9 mouse cellular contexts compared by ENCODE assay signal in the genomic region with DNA sequence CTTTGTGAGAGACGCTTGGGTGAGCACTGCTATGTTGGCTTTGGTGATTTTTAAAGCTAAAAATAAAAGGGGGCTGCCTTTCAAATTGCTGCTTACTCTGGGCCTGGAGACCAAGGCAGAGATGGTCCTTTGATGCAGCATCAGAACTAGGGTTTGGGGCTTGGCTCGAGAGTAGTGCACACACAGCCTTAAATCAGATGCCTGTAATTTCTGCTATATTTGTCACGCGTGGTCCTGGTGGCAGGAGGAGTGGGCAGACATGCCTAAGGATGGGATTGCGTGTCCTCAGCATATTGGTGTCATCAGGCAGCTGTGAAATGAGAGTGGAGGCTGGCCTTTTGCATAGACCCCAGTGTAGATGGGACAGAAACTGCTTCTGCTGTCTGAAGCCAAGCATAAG. TPM values are rescaled to one million over a fixed set of nuclear protein-coding genes. Genes with fewer than 3 reads are reported as not detected.
DNase-seq lines count a peak whose midpoint lies in the region; ATAC-seq and TF ChIP-seq lines count a peak whose summit lies in the region.
"Had no signal": no experiment of that assay in that cellular context is flagged by ENCODE, and none has a peak within 500 bp of the region (broad histone marks: within the 10 kb centered on the region; RNA-seq: fewer than 3 reads in every experiment).

No protein-coding gene starts in this region.

- peak; percentile 23; the same call in 1 of the 2 replicates for ATAC-seq in embryonic facial prominence, embryonic 13.5 days (ENCODE audit: insufficient number of reproducible peaks, insufficient read depth, low FRiP score, low TSS enrichment, low read depth)
- ATAC-seq in limb, embryonic 11.5 days (ENCODE audit: insufficient number of reproducible peaks, low FRiP score, low TSS enrichment, low read depth) = no peak
- no peak for ATAC-seq in limb, embryonic 13.5 days (ENCODE audit: low FRiP score, low read depth)

- H3K4me3 ChIP-seq in embryonic facial prominence, embryonic 13.5 days = peak overlapping the region; percentile 64; the same call in 1 of the 2 replicates
- no peak overlapping the region for H3K4me3 ChIP-seq in embryonic facial prominence, embryonic 10.5 days
- H3K4me3 ChIP-seq in limb, embryonic 11.5 days (ENCODE audit: low read depth, low read length) = no peak overlapping the region
- H3K4me3 ChIP-seq in limb, embryonic 10.5 days = no peak overlapping the region; the same call in 1 of the 2 replicates
- peak overlapping the region; percentile 64 for H3K4me3 ChIP-seq in limb, embryonic 13.5 days
- peak overlapping the region; percentile 55 for H3K4me3 ChIP-seq in olfactory bulb, adult 2 months (ENCODE audit: insufficient read depth, low read depth, low read length)

- peaks cover 17% of the 10 kb centered on the region for H3K4me1 ChIP-seq in embryonic facial prominence, embryonic 13.5 days
- H3K4me1 ChIP-seq in embryonic facial prominence, embryonic 10.5 days = peaks cover 26% of the 10 kb centered on the region
- H3K4me1 ChIP-seq in limb, embryonic 11.5 days (ENCODE audit: control insufficient read depth, insufficient read depth, low read length) = peaks cover 5% of the 10 kb centered on the region; the same call in 1 of the 2 replicates
- H3K4me1 ChIP-seq in limb, embryonic 10.5 days = peaks cover 30% of the 10 kb centered on the region
- H3K4me1 ChIP-seq in limb, embryonic 13.5 days = peaks cover 11% of the 10 kb centered on the region
- peaks cover 9% of the 10 kb centered on the region for H3K4me1 ChIP-seq in olfactory bulb, adult 2 months (ENCODE audit: control insufficient read depth, insufficient read depth, low read length)

- no peak overlapping the region for H3K27ac ChIP-seq in embryonic facial prominence, embryonic 13.5 days
- H3K27ac ChIP-seq in embryonic facial prominence, embryonic 10.5 days (replicated peaks) = no peak overlapping the region
- H3K27ac ChIP-seq in limb, embryonic 11.5 days (replicated peaks; ENCODE audit: low read depth, low read length) = no peak overlapping the region
- H3K27ac ChIP-seq in limb, embryonic 10.5 days = no peak overlapping the region
- H3K27ac ChIP-seq in limb, embryonic 13.5 days = no peak overlapping the region
- peak overlapping the region; percentile 71; the same call in 1 of the 2 replicates for H3K27ac ChIP-seq in olfactory bulb, adult 2 months (ENCODE audit: insufficient read depth, low read depth, low read length)

- peak overlapping the region; percentile 100 for H3K4me2 ChIP-seq in embryonic facial prominence, embryonic 13.5 days
- H3K4me2 ChIP-seq in limb, embryonic 11.5 days (ENCODE audit: low read depth, severe bottlenecking) = 0 out of 2 replicates have a peak overlapping the region, but pooled peaks have one; percentile 98
- peak overlapping the region; percentile 99 for H3K4me2 ChIP-seq in limb, embryonic 13.5 days (replicated peaks)

- no peak overlapping the region for H3K9ac ChIP-seq in embryonic facial prominence, embryonic 13.5 days
- no peak overlapping the region for H3K9ac ChIP-seq in limb, embryonic 11.5 days (ENCODE audit: low read length)
- H3K9ac ChIP-seq in limb, embryonic 13.5 days = no peak overlapping the region

- no peak for DNase-seq in embryonic facial prominence, embryonic 10.5 days (ENCODE audit: low spot score)
- no peak for DNase-seq in limb, embryonic 11.5 days (ENCODE audit: low spot score)
- DNase-seq in limb, embryonic 10.5 days (ENCODE audit: low spot score) = no peak
- DNase-seq in frontal cortex, adult 2 months (ENCODE audit: extremely low spot score in 1 of 2, low spot score in 1 of 2) = no peak
- no peak for DNase-seq in embryo, embryonic 10.5 days (ENCODE audit: low spot score)
- DNase-seq: lung, postnatal 36 days had no signal

- no peaks in the 10 kb centered on the region for H3K9me3 ChIP-seq in embryonic facial prominence, embryonic 13.5 days
- H3K9me3 ChIP-seq in embryonic facial prominence, embryonic 10.5 days = no peaks in the 10 kb centered on the region
- H3K9me3 ChIP-seq in limb, embryonic 11.5 days (ENCODE audit: control insufficient read depth, low read length) = no peaks in the 10 kb centered on the region
- no peaks in the 10 kb centered on the region for H3K9me3 ChIP-seq in limb, embryonic 10.5 days (replicated peaks)
- H3K9me3 ChIP-seq in limb, embryonic 13.5 days = no peaks in the 10 kb centered on the region

- H3K36me3 ChIP-seq in embryonic facial prominence, embryonic 13.5 days = no peaks in the 10 kb centered on the region
- no peaks in the 10 kb centered on the region for H3K36me3 ChIP-seq in embryonic facial prominence, embryonic 10.5 days (replicated peaks)
- no peaks in the 10 kb centered on the region for H3K36me3 ChIP-seq in limb, embryonic 11.5 days (ENCODE audit: control insufficient read depth, insufficient read depth, low read length)
- H3K36me3 ChIP-seq in limb, embryonic 10.5 days = no peaks in the 10 kb centered on the region
- no peaks in the 10 kb centered on the region for H3K36me3 ChIP-seq in limb, embryonic 13.5 days

- TF ChIP-seq CTCF in olfactory bulb, adult 2 months (IDR thresholded peaks at IDR 0.05; ENCODE audit: insufficient read depth, low read depth, low read length) = no peak

- TF ChIP-seq POLR2A in olfactory bulb, adult 2 months (IDR thresholded peaks at IDR 0.05; ENCODE audit: insufficient read depth, low read depth, low read length) = no peak

- H3K27me3 ChIP-seq in embryonic facial prominence, embryonic 13.5 days = peaks cover 41% of the 10 kb centered on the region
- peaks cover 61% of the 10 kb centered on the region for H3K27me3 ChIP-seq in embryonic facial prominence, embryonic 10.5 days (replicated peaks; ENCODE audit: low read depth, poor library complexity, severe bottlenecking)
- peaks cover 14% of the 10 kb centered on the region for H3K27me3 ChIP-seq in limb, embryonic 11.5 days (ENCODE audit: control insufficient read depth, insufficient read depth, low read length)
- peaks cover 45% of the 10 kb centered on the region for H3K27me3 ChIP-seq in limb, embryonic 10.5 days (ENCODE audit: low read depth, poor library complexity, severe bottlenecking)
- H3K27me3 ChIP-seq in limb, embryonic 13.5 days = peaks cover 46% of the 10 kb centered on the region

- WGBS in embryonic facial prominence, embryonic 13.5 days = 66% methylated on average over 5 of the region's 5 CpGs
- WGBS in embryonic facial prominence, embryonic 10.5 days = 73% methylated on average over 5 of the region's 5 CpGs
- WGBS in limb, embryonic 11.5 days = 73% methylated on average over 5 of the region's 5 CpGs
- WGBS in limb, embryonic 10.5 days = 73% methylated on average over 5 of the region's 5 CpGs
- WGBS in limb, embryonic 13.5 days = 71% methylated on average over 5 of the region's 5 CpGs
- WGBS in olfactory bulb, adult 2 months = 26% methylated on average over 5 of the region's 5 CpGs

RNA-seq across cellular contexts. Expression of a gene that starts 0.9 kb away (rescaled TPM):
- polyA plus RNA-seq in embryonic facial prominence, embryonic 13.5 days (2015; fragmentation: Nextera tagmentation; extraction: Ambion mirVana) = 3.6 and 5.6 TPM in 2 replicates
- polyA plus RNA-seq in embryonic facial prominence, embryonic 10.5 days (2016; fragmentation: Nextera tagmentation; extraction: Ambion mirVana) = 0.91 and 1.1 TPM in 2 replicates
- 0.84 and 0.91 TPM in 2 replicates for polyA plus RNA-seq in limb, embryonic 11.5 days (2014; fragmentation: Nextera tagmentation; extraction: Ambion mirVana)
- polyA plus RNA-seq in limb, embryonic 10.5 days (2016; fragmentation: Nextera tagmentation; extraction: Ambion mirVana) = 0.75 and 1.0 TPM in 2 replicates
- polyA plus RNA-seq in limb, embryonic 13.5 days (2015; fragmentation: Nextera tagmentation; extraction: Ambion mirVana) = 1.0 and 1.5 TPM in 2 replicates
- not detected in 2 replicates for polyA plus RNA-seq in olfactory bulb, adult 2 months (2012; ENCODE audit: insufficient read depth, insufficient read length, low replicate concordance, missing spikeins)
- polyA plus RNA-seq in frontal cortex, adult 2 months (2012; rRNA removed) = 17.1 and 18.5 TPM in 2 replicates

RNA-seq across cellular contexts. Expression of a gene that starts 45.4 kb away (rescaled TPM):
- 0.30 and 0.48 TPM in 2 replicates for polyA plus RNA-seq in embryonic facial prominence, embryonic 13.5 days (2015; fragmentation: Nextera tagmentation; extraction: Ambion mirVana)
- 0.10 and 0.35 TPM in 2 replicates for polyA plus RNA-seq in embryonic facial prominence, embryonic 10.5 days (2016; fragmentation: Nextera tagmentation; extraction: Ambion mirVana)
- polyA plus RNA-seq in limb, embryonic 11.5 days (2014; fragmentation: Nextera tagmentation; extraction: Ambion mirVana) = 0.31 and 0.45 TPM in 2 replicates
- polyA plus RNA-seq in limb, embryonic 10.5 days (2016; fragmentation: Nextera tagmentation; extraction: Ambion mirVana) = 0.24 and 0.36 TPM in 2 replicates
- 0.22 and 0.28 TPM in 2 replicates for polyA plus RNA-seq in limb, embryonic 13.5 days (2015; fragmentation: Nextera tagmentation; extraction: Ambion mirVana)
- polyA plus RNA-seq in olfactory bulb, adult 2 months (2012; ENCODE audit: insufficient read depth, insufficient read length, low replicate concordance, missing spikeins) = not detected in 2 replicates
- polyA plus RNA-seq in frontal cortex, adult 2 months (2012; rRNA removed) = 1.6 and 1.8 TPM in 2 replicates

Comparison
In these comparisons a context has a peak if more than half of its experiments do, and no peak if none do; other contexts are left out.
1. H3K4me3 ChIP-seq: peak in embryonic facial prominence, embryonic 13.5 days (single experiment), limb, embryonic 13.5 days (single experiment) and olfactory bulb, adult 2 months (single experiment); none in embryonic facial prominence, embryonic 10.5 days (single experiment), limb, embryonic 11.5 days (single experiment) and limb, embryonic 10.5 days (single experiment).
2. Peak in every context shown above with its lines, with median percentiles within 50 percentile points of each other: H3K4me2 ChIP-seq.